Comparison of ENCODE assay signal across 9 mouse cellular contexts in genomic region chr2:144160434-144160833, GRCm38 (mm10).
A peak's percentile ranks its signal among the peaks of the same experiment; 100 is the strongest.
DNase-seq lines count a peak whose midpoint lies in the region; ATAC-seq and TF ChIP-seq lines count a peak whose summit lies in the region.
"Had no signal": no experiment of that assay in that cellular context is flagged by ENCODE, and none has a peak within 500 bp of the region (broad histone marks: within the 10 kb centered on the region; RNA-seq: fewer than 3 reads in every experiment).

No protein-coding gene starts in this region.

- H3K27me3 ChIP-seq in liver, embryonic 11.5 days (replicated peaks; ENCODE audit: control insufficient read depth, insufficient read depth, low read length), result no peaks in the 10 kb centered on the region
- 0 out of 2 replicates have a peak, but pooled peaks cover 4% of the 10 kb centered on the region for H3K27me3 ChIP-seq in embryonic facial prominence, embryonic 12.5 days
- peaks cover 14% of the 10 kb centered on the region for H3K27me3 ChIP-seq in heart, embryonic 13.5 days (replicated peaks)
- peaks cover 21% of the 10 kb centered on the region for H3K27me3 ChIP-seq in liver, embryonic 12.5 days (replicated peaks)
- no peaks in the 10 kb centered on the region for H3K27me3 ChIP-seq in hindbrain, postnatal 0 days (ENCODE audit: insufficient read depth, low read length)

- H3K36me3 ChIP-seq in liver, embryonic 11.5 days (ENCODE audit: control insufficient read depth, insufficient read depth, low read length), result no peaks in the 10 kb centered on the region
- H3K36me3 ChIP-seq in embryonic facial prominence, embryonic 12.5 days, result no peaks in the 10 kb centered on the region
- no peaks in the 10 kb centered on the region for H3K36me3 ChIP-seq in heart, embryonic 13.5 days
- H3K36me3 ChIP-seq in liver, embryonic 12.5 days, result no peaks in the 10 kb centered on the region
- H3K36me3 ChIP-seq in hindbrain, postnatal 0 days (ENCODE audit: insufficient read depth, low read length), result no peaks in the 10 kb centered on the region

- DNase-seq in liver, result peak; percentile 54
- DNase-seq in liver, embryonic 11.5 days (ENCODE audit: low spot score), result no peak
- DNase-seq in hindbrain, postnatal 0 days (ENCODE audit: low spot score), result no peak
- DNase-seq in left cerebral cortex, adult 11 months (ENCODE audit: low spot score), result no peak
- DNase-seq: cerebellum, adult 9-10 months had no signal

- H3K4me3 ChIP-seq in liver, embryonic 11.5 days (ENCODE audit: low read depth, low read length), result no peak overlapping the region
- H3K4me3 ChIP-seq in embryonic facial prominence, embryonic 12.5 days, result 0 out of 2 replicates have a peak overlapping the region, but pooled peaks have one; percentile 2
- no peak overlapping the region for H3K4me3 ChIP-seq in heart, embryonic 13.5 days
- no peak overlapping the region for H3K4me3 ChIP-seq in liver, embryonic 12.5 days
- H3K4me3 ChIP-seq in hindbrain, postnatal 0 days (ENCODE audit: low read length), result no peak overlapping the region

- no peak overlapping the region for H3K27ac ChIP-seq in liver, embryonic 11.5 days (ENCODE audit: low read depth, low read length)
- peak overlapping the region; percentile 95 for H3K27ac ChIP-seq in embryonic facial prominence, embryonic 12.5 days
- H3K27ac ChIP-seq in heart, embryonic 13.5 days (replicated peaks), result peak overlapping the region; percentile 66
- 0 out of 2 replicates have a peak overlapping the region, but pooled peaks have one; percentile 34 for H3K27ac ChIP-seq in liver, embryonic 12.5 days
- no peak overlapping the region for H3K27ac ChIP-seq in hindbrain, postnatal 0 days

- no peak overlapping the region for H3K4me2 ChIP-seq in liver, embryonic 11.5 days
- H3K4me2 ChIP-seq in embryonic facial prominence, embryonic 12.5 days (replicated peaks), result peak overlapping the region; percentile 22; the same call in 1 of the 2 replicates
- H3K4me2 ChIP-seq in heart, embryonic 13.5 days, result 0 out of 2 replicates have a peak overlapping the region, but pooled peaks have one; percentile 24
- H3K4me2 ChIP-seq in liver, embryonic 12.5 days, result peak overlapping the region; percentile 4; the same call in 1 of the 2 replicates
- H3K4me2 ChIP-seq in hindbrain, postnatal 0 days (ENCODE audit: low read depth, low read length), result no peak overlapping the region

- TF ChIP-seq CTCF in hindbrain, postnatal 0 days (IDR thresholded peaks at IDR 0.05; ENCODE audit: low read depth), result no peak

- H3K4me1 ChIP-seq in liver, embryonic 11.5 days (replicated peaks; ENCODE audit: control insufficient read depth, insufficient read depth, low read length), result peaks cover 13% of the 10 kb centered on the region
- peaks cover 66% of the 10 kb centered on the region for H3K4me1 ChIP-seq in embryonic facial prominence, embryonic 12.5 days
- H3K4me1 ChIP-seq in heart, embryonic 13.5 days, result peaks cover 34% of the 10 kb centered on the region
- H3K4me1 ChIP-seq in liver, embryonic 12.5 days, result peaks cover 28% of the 10 kb centered on the region
- 0 out of 2 replicates have a peak, but pooled peaks cover 5% of the 10 kb centered on the region for H3K4me1 ChIP-seq in hindbrain, postnatal 0 days (ENCODE audit: insufficient read depth, low read length)

- no peaks in the 10 kb centered on the region for H3K9me3 ChIP-seq in liver, embryonic 11.5 days (ENCODE audit: control insufficient read depth, low read length)
- H3K9me3 ChIP-seq in embryonic facial prominence, embryonic 12.5 days, result no peaks in the 10 kb centered on the region
- no peaks in the 10 kb centered on the region for H3K9me3 ChIP-seq in heart, embryonic 13.5 days
- no peaks in the 10 kb centered on the region for H3K9me3 ChIP-seq in liver, embryonic 12.5 days (replicated peaks)
- H3K9me3 ChIP-seq in hindbrain, postnatal 0 days (ENCODE audit: low read length), result no peaks in the 10 kb centered on the region

- H3K9ac ChIP-seq in liver, embryonic 11.5 days (ENCODE audit: low read depth, low read length), result no peak overlapping the region
- H3K9ac ChIP-seq in embryonic facial prominence, embryonic 12.5 days, result no peak overlapping the region
- no peak overlapping the region; the same call in 1 of the 2 replicates for H3K9ac ChIP-seq in heart, embryonic 13.5 days
- no peak overlapping the region for H3K9ac ChIP-seq in liver, embryonic 12.5 days
- H3K9ac ChIP-seq in hindbrain, postnatal 0 days (replicated peaks; ENCODE audit: low read length), result no peak overlapping the region

- no peak for ATAC-seq in liver, embryonic 11.5 days (replicated peaks; ENCODE audit: low FRiP score)
- ATAC-seq in embryonic facial prominence, embryonic 12.5 days (ENCODE audit: insufficient number of reproducible peaks, insufficient read depth, low FRiP score, low TSS enrichment), result peak; percentile 70
- no peak for ATAC-seq in heart, embryonic 13.5 days (ENCODE audit: extremely low read depth, insufficient number of reproducible peaks, low FRiP score, low TSS enrichment)
- ATAC-seq in liver, embryonic 12.5 days, result no peak
- no peak for ATAC-seq in hindbrain, postnatal 0 days
- no peak for ATAC-seq in megakaryocyte, adult 5-6 weeks (ENCODE audit: poor library complexity, severe bottlenecking)

- 55% methylated on average over 10 of the region's 10 CpGs for WGBS in liver, embryonic 11.5 days
- 29% methylated on average over 10 of the region's 10 CpGs for WGBS in embryonic facial prominence, embryonic 12.5 days
- WGBS in heart, embryonic 13.5 days, result 52% methylated on average over 10 of the region's 10 CpGs
- WGBS in liver, embryonic 12.5 days (ENCODE audit: insufficient replicate concordance), result 61% methylated on average over 10 of the region's 10 CpGs
- 63% methylated on average over 10 of the region's 10 CpGs for WGBS in hindbrain, postnatal 0 days

Comparison
In these comparisons a context has a peak if more than half of its experiments do, and no peak if none do; other contexts are left out.
1. H3K27ac ChIP-seq: peak in embryonic facial prominence, embryonic 12.5 days (single experiment), heart, embryonic 13.5 days (single experiment) and liver, embryonic 12.5 days (single experiment); none in liver, embryonic 11.5 days (single experiment) and hindbrain, postnatal 0 days (single experiment).
2. H3K4me2 ChIP-seq: peak in embryonic facial prominence, embryonic 12.5 days (single experiment), heart, embryonic 13.5 days (single experiment) and liver, embryonic 12.5 days (single experiment); none in liver, embryonic 11.5 days (single experiment) and hindbrain, postnatal 0 days (single experiment).